Mouse (Mus musculus) midbrain, embryonic 16.5 days (tissue): ENCODE data around the gene Commd6. TPM values are rescaled to one million over a fixed set of nuclear protein-coding genes. Genes with fewer than 3 reads are reported as not detected.
"Not testable (repeated sequence)": the region's sequence is repeated elsewhere in the genome, so short reads cannot be mapped to it uniquely, and the experiment has no call there.

Experiments used
- ATAC-seq: fragments of 200-750 bp; cut with Nextera tagmentation; 2 replicates; pipeline ENCODE4 v1.8.0; 2017; ENCODE audit warnings: moderate TSS enrichment
- H3K27ac ChIP-seq: fragments of 300-500 bp; sonication (generic); 2 replicates; pipeline ENCODE4 v1.5.1; 2014; ENCODE audit warnings: mild to moderate bottlenecking, low read length, mixed read lengths
- H3K27me3 ChIP-seq: fragments of 300-500 bp; sonication (generic); 2 replicates; pipeline ENCODE4 v1.6.1; 2014; ENCODE audit warnings: low read depth, low read length, mixed read lengths; ENCODE audit not compliant: control insufficient read depth, insufficient read depth
- H3K36me3 ChIP-seq: fragments of 300-500 bp; sonication (generic); 2 replicates; pipeline ENCODE4 v1.6.1; 2014; ENCODE audit warnings: mild to moderate bottlenecking, low read length, moderate library complexity, mixed read lengths; ENCODE audit not compliant: control insufficient read depth, insufficient read depth
- H3K4me1 ChIP-seq: fragments of 300-500 bp; sonication (generic); 2 replicates; pipeline ENCODE4 v1.6.1; 2014; ENCODE audit warnings: mild to moderate bottlenecking, low read length, mixed read lengths; ENCODE audit not compliant: control insufficient read depth, insufficient read depth
- H3K4me2 ChIP-seq: fragments of 300-500 bp; sonication (generic); 2 replicates; pipeline ENCODE4 v1.6.1; 2014; ENCODE audit warnings: mild to moderate bottlenecking, low read length, mixed read lengths
- H3K4me3 ChIP-seq: fragments of 300-500 bp; sonication (generic); 2 replicates; pipeline ENCODE4 v1.5.1; 2014; ENCODE audit warnings: low read depth, mild to moderate bottlenecking, low read length, moderate library complexity, mixed read lengths
- H3K9ac ChIP-seq: fragments of 300-500 bp; sonication (generic); 2 replicates; pipeline ENCODE4 v1.6.1; 2014; ENCODE audit warnings: low read depth, low read length, mixed read lengths
- H3K9me3 ChIP-seq: fragments of 300-500 bp; sonication (generic); replicated peaks from 2 replicates; pipeline ENCODE4 v1.6.1; 2014; ENCODE audit warnings: mild to moderate bottlenecking, low read length, mixed read lengths; ENCODE audit not compliant: control insufficient read depth, poor library complexity, severe bottlenecking
- WGBS: fragments of 180-500 bp; shearing (Covaris S2); extraction: QIAGEN DNeasy Blood & Tissue Kit; methylation state at CpG from one replicate; pipeline ENCODE4 v1.1.7; 2014; 5-methylcytosine and 5-hydroxymethylcytosine counted together
- polyA plus RNA-seq: library from polyadenylated mRNA; unstranded; fragments of >200 nt; fragmentation: Nextera tagmentation; extraction: Ambion mirVana; gene quantifications from 2 replicates; pipeline ENCODE4 v1.2.1, GENCODE M21; 2015

Commd6 gene
- polyA plus RNA-seq, 1 experiment from 2014 or later = 92.2 TPM

DNA sequence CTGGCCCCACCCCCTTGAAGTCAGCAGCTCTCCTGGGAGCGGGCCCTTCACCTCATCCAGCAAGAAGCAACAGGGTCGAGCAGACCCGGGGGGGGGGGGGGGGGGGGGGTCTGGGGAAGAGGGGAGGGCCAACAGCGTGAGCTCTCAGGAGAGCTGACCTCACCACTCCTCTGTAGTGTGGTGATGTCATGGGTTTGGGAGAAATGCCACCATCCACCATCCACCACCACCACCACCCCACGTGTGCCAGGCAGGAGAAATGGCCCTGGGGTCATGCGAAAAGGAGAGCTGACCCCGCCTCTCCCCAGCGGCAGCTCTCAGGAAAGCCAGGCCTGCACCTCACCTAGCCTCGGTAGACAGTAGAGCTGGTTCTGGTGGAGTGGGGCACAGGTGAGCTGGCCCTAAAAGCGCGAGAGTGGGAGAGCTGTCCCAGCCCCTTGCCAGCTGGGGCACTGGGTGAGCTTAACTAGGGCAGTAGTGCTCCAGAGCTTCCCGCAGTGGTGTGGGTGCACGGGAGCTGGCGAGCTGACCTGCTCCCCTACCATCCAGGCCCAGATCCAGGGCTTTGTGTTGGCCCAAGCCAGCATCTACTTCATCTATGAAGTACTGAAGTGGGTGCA lies 43.3 kb downstream of the Commd6 start:
- Histone ChIP-seq H3K4me1 (no peaks in the 10 kb centered on the region), H3K9ac (no peak overlapping the region), H3K27ac (no peak overlapping the region), H3K4me2 (no peak overlapping the region), H3K9me3 (no peaks in the 10 kb centered on the region), H3K27me3 (no peaks in the 10 kb centered on the region), H3K4me3 (no peak overlapping the region), H3K36me3 (no peaks in the 10 kb centered on the region)
- no peak for ATAC-seq
- WGBS = 94% methylated on average over 12 of the region's 14 CpGs

DNA sequence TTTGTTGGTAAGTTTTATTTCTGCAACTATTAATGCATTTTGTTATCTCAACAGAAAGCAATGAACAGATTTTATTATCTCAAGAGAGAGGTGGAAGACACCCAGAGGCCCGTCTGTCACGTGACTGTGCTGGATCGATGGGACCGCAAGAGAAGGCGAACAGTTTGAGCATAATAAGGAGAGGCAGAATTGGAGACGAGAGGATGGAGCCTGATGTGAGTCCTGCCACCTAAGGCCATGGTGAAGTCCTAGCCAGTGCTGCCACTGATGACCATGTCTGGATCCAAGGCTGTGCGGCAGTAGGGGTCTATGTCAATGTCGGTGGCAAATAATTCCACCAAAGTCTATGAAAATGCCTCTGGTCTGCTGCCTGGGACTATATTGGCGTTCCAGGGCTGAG lies 43.8 kb downstream of the Commd6 start:
- Histone ChIP-seq H3K9ac (no peak overlapping the region), H3K27me3 (no peaks in the 10 kb centered on the region), H3K9me3 (no peaks in the 10 kb centered on the region), H3K4me3 (no peak overlapping the region), H3K4me2 (no peak overlapping the region), H3K27ac (no peak overlapping the region), H3K36me3 (no peaks in the 10 kb centered on the region), H3K4me1 (no peaks in the 10 kb centered on the region)
- 95% methylated on average over 9 of the region's 9 CpGs for WGBS
- ATAC-seq = no peak

DNA sequence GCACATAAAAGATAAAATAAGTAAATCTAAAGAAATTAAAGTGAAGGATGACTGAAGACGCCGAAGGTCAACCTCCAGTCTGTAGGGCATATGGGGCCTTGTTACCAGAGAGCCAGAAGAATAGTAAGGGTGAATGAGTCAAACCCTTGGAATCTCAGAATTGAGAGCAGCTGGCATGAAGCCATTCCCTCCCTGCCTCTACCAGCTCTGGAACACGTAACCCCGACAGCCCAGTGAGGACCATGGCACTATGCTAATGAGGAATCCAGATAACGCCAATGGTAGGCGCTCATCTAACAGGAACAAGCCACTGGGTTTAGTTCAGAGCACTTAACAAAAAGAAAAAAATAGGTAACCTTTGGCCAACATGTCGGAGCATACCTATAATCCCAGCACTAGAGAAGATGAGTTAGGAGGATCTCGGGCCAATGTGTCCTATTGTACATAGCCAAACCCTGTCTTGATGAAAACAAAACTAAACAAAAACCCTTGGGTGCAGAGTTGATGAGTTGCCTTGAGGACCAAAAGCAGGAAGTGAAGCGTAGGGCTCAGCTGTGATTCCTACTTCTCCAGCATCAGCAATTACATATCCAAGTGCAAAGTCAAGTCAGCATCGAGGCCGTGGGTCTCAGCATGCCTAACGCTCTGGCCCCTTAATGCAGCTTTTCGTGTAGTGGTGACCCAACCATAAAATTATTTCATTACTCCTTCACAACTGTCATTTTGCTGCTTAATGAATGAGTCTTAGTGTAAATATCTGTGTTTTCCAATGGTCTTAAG lies 45.0 kb downstream of the Commd6 start:
- ATAC-seq = no peak
- Histone ChIP-seq H3K9me3 (no peaks in the 10 kb centered on the region), H3K36me3 (no peaks in the 10 kb centered on the region), H3K27ac (no peak overlapping the region), H3K27me3 (no peaks in the 10 kb centered on the region), H3K4me3 (no peak overlapping the region), H3K9ac (no peak overlapping the region), H3K4me1 (no peaks in the 10 kb centered on the region), H3K4me2 (no peak overlapping the region)
- 91% methylated on average over 13 of the region's 13 CpGs for WGBS

DNA sequence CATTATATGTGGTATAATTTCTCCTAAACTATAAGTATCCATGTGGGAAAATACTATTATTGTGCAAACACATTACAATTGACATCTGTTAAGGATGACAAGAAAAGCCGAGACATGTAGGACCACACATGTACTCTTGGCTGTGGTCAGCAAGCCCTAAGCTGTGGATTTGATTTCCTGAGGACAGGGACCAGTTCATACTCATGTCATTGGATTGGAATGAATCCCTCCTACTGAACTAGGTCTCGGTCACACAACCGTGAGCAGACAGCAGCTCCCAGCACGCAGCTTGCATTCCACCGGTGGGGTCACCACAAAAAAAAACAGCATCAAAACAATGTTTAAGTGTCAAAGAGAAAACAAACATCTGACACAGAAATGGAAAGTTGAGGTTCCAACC lies 46.5 kb downstream of the Commd6 start:
- Histone ChIP-seq H3K27ac (no peak overlapping the region), H3K4me1 (no peaks in the 10 kb centered on the region), H3K4me3 (no peak overlapping the region), H3K9me3 (no peaks in the 10 kb centered on the region), H3K4me2 (no peak overlapping the region), H3K36me3 (no peaks in the 10 kb centered on the region), H3K9ac (no peak overlapping the region), H3K27me3 (no peaks in the 10 kb centered on the region)
- WGBS = 90% methylated on average over 5 of the region's 5 CpGs
- ATAC-seq = no peak

DNA sequence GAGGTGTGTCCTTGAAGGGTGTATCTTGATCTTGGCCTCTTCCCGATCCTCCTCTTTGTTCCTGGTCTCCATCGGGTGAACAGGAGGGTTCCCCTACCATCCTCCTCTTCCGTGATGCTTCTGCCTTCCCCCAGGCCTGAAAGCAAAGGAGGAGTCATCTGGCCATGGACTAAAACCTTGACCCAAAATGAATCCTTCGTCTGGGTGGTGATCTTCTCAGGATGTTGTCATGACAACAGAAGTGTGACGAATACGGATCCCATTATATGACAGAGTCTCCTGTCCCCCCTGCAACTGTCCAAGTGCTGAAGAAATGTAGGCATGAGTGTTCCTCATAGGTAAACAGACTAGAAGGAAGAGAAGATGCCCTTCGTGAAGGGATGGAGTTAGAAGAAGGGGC lies 47.1 kb downstream of the Commd6 start:
- Histone ChIP-seq H3K4me2 (no peak overlapping the region), H3K9ac (no peak overlapping the region), H3K4me3 (no peak overlapping the region), H3K36me3 (no peaks in the 10 kb centered on the region), H3K4me1 (no peaks in the 10 kb centered on the region), H3K27ac (no peak overlapping the region), H3K27me3 (no peaks in the 10 kb centered on the region), H3K9me3 (no peaks in the 10 kb centered on the region)
- ATAC-seq = no peak
- WGBS = 78% methylated on average over 7 of the region's 7 CpGs

DNA sequence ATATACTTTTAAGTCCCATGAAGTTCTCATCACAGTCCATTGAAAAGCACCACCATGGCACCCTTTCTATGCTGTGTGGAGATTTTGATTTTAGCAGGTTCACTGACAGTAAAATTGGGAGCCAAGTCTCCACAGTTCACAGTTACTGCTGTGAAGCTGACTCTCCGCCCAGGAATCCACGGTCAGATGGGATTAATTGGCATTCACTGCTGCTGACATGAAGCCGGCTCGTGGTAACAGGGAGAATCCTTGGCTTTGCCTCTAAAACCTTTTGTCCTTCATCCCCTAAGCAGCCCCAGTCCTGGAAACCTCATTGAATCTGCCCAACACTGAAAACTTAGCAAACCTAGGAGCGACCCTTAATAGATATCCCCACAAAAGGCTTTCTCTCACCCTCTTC lies 49.4 kb downstream of the Commd6 start:
- WGBS = 31% methylated on average over 5 of the region's 5 CpGs
- no peak for ATAC-seq
- H3K27me3 ChIP-seq = no peaks in the 10 kb centered on the region
- no peak overlapping the region for H3K27ac ChIP-seq
- H3K36me3 ChIP-seq = no peaks in the 10 kb centered on the region
- 0 out of 2 replicates have a peak, but pooled peaks cover 2% of the 10 kb centered on the region for H3K4me1 ChIP-seq
- no peak overlapping the region for H3K9ac ChIP-seq
- H3K4me3 ChIP-seq = no peak overlapping the region
- no peaks in the 10 kb centered on the region for H3K9me3 ChIP-seq
- H3K4me2 ChIP-seq = no peak overlapping the region

DNA sequence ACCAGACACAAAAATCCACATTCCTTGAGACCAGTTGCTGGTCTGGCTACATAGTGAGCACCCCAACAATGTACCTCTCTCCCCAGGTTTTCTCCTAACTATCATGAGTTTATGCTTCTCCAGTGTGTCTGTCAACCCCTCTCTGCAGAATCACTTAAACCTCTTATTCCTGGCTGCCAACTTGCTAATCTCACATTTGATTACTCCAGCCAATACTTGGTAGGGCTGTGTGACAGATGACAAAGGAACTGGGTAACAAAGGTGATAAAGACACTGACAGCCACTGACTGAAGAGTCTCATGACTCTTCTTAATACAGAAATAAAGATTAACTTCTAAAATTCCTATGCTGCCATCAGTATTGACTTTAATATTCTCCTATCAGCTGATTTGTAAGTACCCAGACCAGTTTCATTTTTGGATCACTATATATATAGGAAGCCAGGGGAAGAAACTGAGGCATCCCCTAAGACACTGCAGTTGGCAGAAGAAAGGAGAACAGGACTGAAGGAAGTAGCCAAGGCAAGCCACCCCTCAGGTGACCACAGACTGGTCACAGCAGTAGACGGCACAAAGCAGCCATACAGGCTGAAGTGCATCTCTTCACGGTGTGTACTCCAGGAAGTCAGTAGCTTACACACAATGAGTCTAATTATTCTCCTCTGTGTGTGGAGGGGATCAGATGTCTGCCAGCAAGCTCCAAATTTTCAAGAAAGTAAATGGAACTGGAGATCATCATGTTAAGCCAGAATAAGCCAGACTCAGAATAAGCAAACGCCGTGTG lies 52.1 kb downstream of the Commd6 start:
- WGBS = 93% methylated on average over 2 of the region's 4 CpGs
- not testable (repeated sequence) for H3K4me1 ChIP-seq, H3K27ac ChIP-seq, H3K27me3 ChIP-seq, H3K4me3 ChIP-seq, H3K9ac ChIP-seq, ATAC-seq, H3K9me3 ChIP-seq, H3K36me3 ChIP-seq, H3K4me2 ChIP-seq

DNA sequence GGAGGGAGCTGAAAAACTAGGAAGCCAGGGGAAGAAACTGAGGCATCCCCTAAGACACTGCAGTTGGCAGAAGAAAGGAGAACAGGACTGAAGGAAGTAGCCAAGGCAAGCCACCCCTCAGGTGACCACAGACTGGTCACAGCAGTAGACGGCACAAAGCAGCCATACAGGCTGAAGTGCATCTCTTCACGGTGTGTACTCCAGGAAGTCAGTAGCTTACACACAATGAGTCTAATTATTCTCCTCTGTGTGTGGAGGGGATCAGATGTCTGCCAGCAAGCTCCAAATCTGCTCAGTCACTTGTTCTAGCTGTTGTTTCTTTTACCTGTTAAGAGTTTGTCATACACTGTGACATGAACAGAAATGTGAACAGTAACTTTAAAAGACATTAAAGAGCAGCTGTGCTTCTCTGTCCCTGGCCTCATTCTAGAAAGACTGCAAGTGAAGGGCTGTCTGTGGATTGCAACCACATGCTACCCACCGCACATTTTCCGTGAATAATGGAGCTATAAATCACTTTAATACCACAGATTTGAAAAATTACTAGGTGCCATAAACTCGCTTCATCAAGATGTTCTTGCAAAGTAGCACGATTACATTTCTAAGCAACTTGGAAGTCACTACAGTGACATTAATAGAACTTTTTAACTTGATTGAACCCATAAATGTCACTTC lies 53.0 kb downstream of the Commd6 start:
- not testable (repeated sequence) for H3K36me3 ChIP-seq, H3K4me2 ChIP-seq, ATAC-seq, H3K4me1 ChIP-seq, H3K9me3 ChIP-seq, H3K9ac ChIP-seq, H3K27ac ChIP-seq, H3K4me3 ChIP-seq, H3K27me3 ChIP-seq
- WGBS = 92% methylated on average over 4 of the region's 6 CpGs
